Mouse (Mus musculus) liver, embryonic 15.5 days (tissue): ENCODE data around the gene Camta1. TPM values are rescaled to one million over a fixed set of nuclear protein-coding genes. Genes with fewer than 3 reads are reported as not detected.
A peak's percentile ranks its signal among the peaks of the same experiment; 100 is the strongest.

ENCODE experiments used
- ATAC-seq: fragments of 200-750 bp; cut with Nextera tagmentation; 2 replicates; pipeline ENCODE4 v1.8.0; 2017; ENCODE audit warnings: moderate number of reproducible peaks, mild to moderate bottlenecking, moderate library complexity; ENCODE audit not compliant: insufficient read depth
- H3K27ac ChIP-seq: fragments of 300-500 bp; sonication (generic); replicated peaks from 2 replicates; pipeline ENCODE4 v1.5.1; 2015; ENCODE audit warnings: mild to moderate bottlenecking, inconsistent platforms
- H3K27me3 ChIP-seq: fragments of 300-500 bp; sonication (generic); 2 replicates; pipeline ENCODE4 v1.6.1; 2015; ENCODE audit warnings: mild to moderate bottlenecking, inconsistent platforms
- H3K36me3 ChIP-seq: fragments of 300-500 bp; sonication (generic); replicated peaks from 2 replicates; pipeline ENCODE4 v1.6.1; 2015; ENCODE audit warnings: moderate library complexity, mild to moderate bottlenecking, inconsistent platforms
- H3K4me1 ChIP-seq: fragments of 300-500 bp; sonication (generic); replicated peaks from 2 replicates; pipeline ENCODE4 v1.6.1; 2015; ENCODE audit warnings: inconsistent platforms
- H3K4me2 ChIP-seq: fragments of 300-500 bp; sonication (generic); 2 replicates; pipeline ENCODE4 v1.6.1; 2015; ENCODE audit warnings: moderate library complexity, mild to moderate bottlenecking, inconsistent platforms
- H3K4me3 ChIP-seq: fragments of 300-500 bp; sonication (generic); replicated peaks from 2 replicates; pipeline ENCODE4 v1.5.1; 2015; ENCODE audit warnings: mild to moderate bottlenecking, inconsistent platforms
- H3K9ac ChIP-seq: fragments of 300-500 bp; sonication (generic); 2 replicates; pipeline ENCODE4 v1.6.1; 2015; ENCODE audit warnings: moderate library complexity, mild to moderate bottlenecking, inconsistent platforms
- H3K9me3 ChIP-seq: fragments of 300-500 bp; sonication (generic); replicated peaks from 2 replicates; pipeline ENCODE4 v1.6.1; 2016; ENCODE audit warnings: inconsistent platforms
- WGBS: fragments of 180-500 bp; shearing (Covaris S2); methylation state at CpG from one replicate; pipeline ENCODE4 v1.1.7; 2015; ENCODE audit warnings: mixed read lengths; ENCODE audit not compliant: insufficient replicate concordance; 5-methylcytosine and 5-hydroxymethylcytosine counted together
- polyA plus RNA-seq: library from polyadenylated mRNA; unstranded; fragments of >200 nt; fragmentation: Nextera tagmentation; extraction: Ambion mirVana; gene quantifications from 2 replicates; pipeline ENCODE4 v1.2.1, GENCODE M21; 2015

Camta1 gene
- polyA plus RNA-seq, 1 experiment from 2014 or later, result 31.1 TPM

- Histone ChIP-seq H3K4me3 (no peak overlapping the region), H3K9me3 (no peaks in the 10 kb centered on the region), H3K4me2 (no peak overlapping the region), H3K9ac (no peak overlapping the region), H3K27ac (no peak overlapping the region), H3K36me3 (no peaks in the 10 kb centered on the region), H3K27me3 (peaks cover 4% of the 10 kb centered on the region; the same call in 1 of the 2 replicates), H3K4me1 (no peaks in the 10 kb centered on the region)
- no peak for ATAC-seq
- 33% methylated on average over 13 of the region's 13 CpGs for WGBS
Measured at GRCm38 (mm10) chr4:151073108-151073744, 788.5 kb downstream of the Camta1 start.

- Histone ChIP-seq H3K4me3 (no peak overlapping the region), H3K9ac (no peak overlapping the region), H3K27ac (no peak overlapping the region), H3K36me3 (no peaks in the 10 kb centered on the region), H3K9me3 (no peaks in the 10 kb centered on the region), H3K4me2 (no peak overlapping the region), H3K27me3 (peaks cover 4% of the 10 kb centered on the region; the same call in 1 of the 2 replicates), H3K4me1 (no peaks in the 10 kb centered on the region)
- ATAC-seq, result no peak
- 32% methylated on average over 7 of the region's 7 CpGs for WGBS
Measured at GRCm38 (mm10) chr4:151070962-151071361, 790.7 kb downstream of the Camta1 start.

GRCm38 (mm10) chr4:151068751-151069150, 792.9 kb downstream of the Camta1 start:
- H3K9me3 ChIP-seq, result no peaks in the 10 kb centered on the region
- no peak overlapping the region for H3K27ac ChIP-seq
- no peak for ATAC-seq
- no peaks in the 10 kb centered on the region for H3K4me1 ChIP-seq
- H3K36me3 ChIP-seq, result no peaks in the 10 kb centered on the region
- 21% methylated on average over 4 of the region's 4 CpGs for WGBS
- H3K9ac ChIP-seq, result no peak overlapping the region
- no peak overlapping the region for H3K4me3 ChIP-seq
- H3K4me2 ChIP-seq, result no peak overlapping the region
- 0 out of 2 replicates have a peak, but pooled peaks cover 4% of the 10 kb centered on the region for H3K27me3 ChIP-seq

GRCm38 (mm10) chr4:151059566-151059965, 802.1 kb downstream of the Camta1 start:
- Histone ChIP-seq H3K27ac (no peak overlapping the region), H3K4me1 (peaks cover 25% of the 10 kb centered on the region), H3K4me3 (no peak overlapping the region), H3K4me2 (no peak overlapping the region), H3K36me3 (peaks cover 12% of the 10 kb centered on the region), H3K9ac (no peak overlapping the region), H3K9me3 (no peaks in the 10 kb centered on the region), H3K27me3 (no peaks in the 10 kb centered on the region)
- no peak for ATAC-seq
- 81% methylated on average over 4 of the region's 4 CpGs for WGBS

GRCm38 (mm10) chr4:151058634-151059033, 803.0 kb downstream of the Camta1 start:
- peaks cover 25% of the 10 kb centered on the region for H3K4me1 ChIP-seq
- peak overlapping the region; percentile 83 for H3K4me2 ChIP-seq
- H3K36me3 ChIP-seq, result peaks cover 19% of the 10 kb centered on the region
- H3K27ac ChIP-seq, result no peak overlapping the region
- H3K9ac ChIP-seq, result no peak overlapping the region
- peak overlapping the region; percentile 76 for H3K4me3 ChIP-seq
- 72% methylated on average over 4 of the region's 4 CpGs for WGBS
- no peak for ATAC-seq
- H3K27me3 ChIP-seq, result no peaks in the 10 kb centered on the region
- H3K9me3 ChIP-seq, result no peaks in the 10 kb centered on the region

- WGBS, result under 1% methylated on average over 114 of the region's 114 CpGs
- H3K9ac ChIP-seq, result peak within 1 kb of the TSS; percentile 86
- peaks cover 26% of the 10 kb centered on the region for H3K36me3 ChIP-seq
- H3K4me1 ChIP-seq, result peaks cover 25% of the 10 kb centered on the region
- no peaks in the 10 kb centered on the region for H3K27me3 ChIP-seq
- peak within 1 kb of the TSS; percentile 93 for H3K27ac ChIP-seq
- H3K9me3 ChIP-seq, result no peaks in the 10 kb centered on the region
- ATAC-seq, result peak; percentile 98
- H3K4me2 ChIP-seq, result peak within 1 kb of the TSS; percentile 83
- H3K4me3 ChIP-seq, result peak within 1 kb of the TSS; percentile 76
Measured at GRCm38 (mm10) chr4:151057347-151058321, 804.0 kb downstream of the Camta1 start, which contains the start of gene Vamp3. Gene Vamp3 (minus strand): TSS chr4:151057963.

- Histone ChIP-seq H3K4me3 (no peak overlapping the region), H3K4me2 (no peak overlapping the region), H3K9me3 (no peaks in the 10 kb centered on the region), H3K27ac (no peak overlapping the region), H3K4me1 (peaks cover 9% of the 10 kb centered on the region), H3K9ac (no peak overlapping the region), H3K36me3 (peaks cover 74% of the 10 kb centered on the region), H3K27me3 (no peaks in the 10 kb centered on the region)
- WGBS, result 88% methylated on average over 1 of the region's 1 CpGs
- no peak for ATAC-seq
Measured at GRCm38 (mm10) chr4:151051162-151051561, 810.5 kb downstream of the Camta1 start.

GRCm38 (mm10) chr4:151046524-151046923, 815.2 kb downstream of the Camta1 start:
- Histone ChIP-seq H3K36me3 (peaks cover 41% of the 10 kb centered on the region), H3K9me3 (no peaks in the 10 kb centered on the region), H3K9ac (no peak overlapping the region), H3K27me3 (no peaks in the 10 kb centered on the region), H3K4me2 (no peak overlapping the region), H3K27ac (no peak overlapping the region), H3K4me1 (peaks cover 25% of the 10 kb centered on the region), H3K4me3 (no peak overlapping the region)
- 71% methylated on average over 3 of the region's 3 CpGs for WGBS
- ATAC-seq, result no peak

GRCm38 (mm10) chr4:151044944-151045570, 816.6 kb downstream of the Camta1 start:
- H3K36me3 ChIP-seq, result peaks cover 29% of the 10 kb centered on the region
- H3K4me3 ChIP-seq, result peak overlapping the region; percentile 69
- H3K4me1 ChIP-seq, result peaks cover 25% of the 10 kb centered on the region
- H3K27me3 ChIP-seq, result no peaks in the 10 kb centered on the region
- H3K9me3 ChIP-seq, result no peaks in the 10 kb centered on the region
- peak overlapping the region; percentile 70 for H3K27ac ChIP-seq
- peak overlapping the region; percentile 97 for H3K4me2 ChIP-seq
- ATAC-seq, result no peak
- WGBS, result 5% methylated on average over 21 of the region's 21 CpGs
- H3K9ac ChIP-seq, result peak overlapping the region; percentile 67

GRCm38 (mm10) chr4:151044037-151044943, 817.4 kb downstream of the Camta1 start, which contains the start of gene Per3:
Gene Per3 (minus strand): TSS chr4:151044665.
- peak within 1 kb of the TSS; percentile 70 for H3K27ac ChIP-seq
- under 1% methylated on average over 79 of the region's 79 CpGs for WGBS

More at GRCm38 (mm10) chr4:151044037-151044943, 817.4 kb downstream of the Camta1 start, which contains the start of gene Per3:
- Histone ChIP-seq H3K9ac (peak within 1 kb of the TSS; percentile 67), H3K4me1 (peaks cover 25% of the 10 kb centered on the region), H3K36me3 (peaks cover 21% of the 10 kb centered on the region), H3K4me2 (peak within 1 kb of the TSS; percentile 97), H3K9me3 (no peaks in the 10 kb centered on the region), H3K27me3 (no peaks in the 10 kb centered on the region), H3K4me3 (peak within 1 kb of the TSS; percentile 69)
- peak; percentile 96 for ATAC-seq
